Mouse (Mus musculus): ENCODE measurements around the gene Schip1. TPM values are rescaled to one million over a fixed set of nuclear protein-coding genes. Genes with fewer than 3 reads are reported as not detected.

Schip1 gene
- polyA plus RNA-seq, 1 experiment: 0.11 TPM

DNA sequence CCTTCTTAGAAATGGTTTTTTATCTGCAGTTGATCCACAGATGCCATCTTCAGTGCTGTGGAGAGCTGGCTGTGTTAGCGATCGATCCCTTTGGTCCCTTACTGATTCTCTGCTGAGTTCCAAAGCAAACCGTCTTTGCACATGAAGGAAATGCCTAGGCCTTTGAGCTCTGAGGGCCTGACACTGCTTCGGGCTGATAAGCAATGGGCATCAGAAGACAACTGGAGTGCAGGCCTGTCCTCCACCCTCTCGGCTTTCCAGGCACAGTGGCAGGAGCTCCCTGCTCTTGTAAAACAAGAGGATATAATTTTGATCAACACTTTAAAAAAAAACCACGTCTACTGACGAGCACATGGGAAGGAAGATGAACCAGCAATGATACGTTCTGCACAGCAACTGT is 477.1 kb downstream of the Schip1 start:
- Histone ChIP-seq H3K4me1 (ENCODE audit: control insufficient read depth) (peaks cover 10% of the 10 kb centered on the region), H3K27me3 (ENCODE audit: control insufficient read depth) (no peaks in the 10 kb centered on the region), H3K36me3 (ENCODE audit: control insufficient read depth) (no peaks in the 10 kb centered on the region), H3K9me3 (ENCODE audit: control insufficient read depth, low read length) (no peaks in the 10 kb centered on the region), H3K4me3 (replicated peaks) (no peak overlapping the region)
- TF ChIP-seq GATA1 (IDR thresholded peaks at IDR 0.05; ENCODE audit: low read length): no peak
- no peak for TF ChIP-seq TAL1 (IDR thresholded peaks at IDR 0.05; ENCODE audit: low read length)

DNA sequence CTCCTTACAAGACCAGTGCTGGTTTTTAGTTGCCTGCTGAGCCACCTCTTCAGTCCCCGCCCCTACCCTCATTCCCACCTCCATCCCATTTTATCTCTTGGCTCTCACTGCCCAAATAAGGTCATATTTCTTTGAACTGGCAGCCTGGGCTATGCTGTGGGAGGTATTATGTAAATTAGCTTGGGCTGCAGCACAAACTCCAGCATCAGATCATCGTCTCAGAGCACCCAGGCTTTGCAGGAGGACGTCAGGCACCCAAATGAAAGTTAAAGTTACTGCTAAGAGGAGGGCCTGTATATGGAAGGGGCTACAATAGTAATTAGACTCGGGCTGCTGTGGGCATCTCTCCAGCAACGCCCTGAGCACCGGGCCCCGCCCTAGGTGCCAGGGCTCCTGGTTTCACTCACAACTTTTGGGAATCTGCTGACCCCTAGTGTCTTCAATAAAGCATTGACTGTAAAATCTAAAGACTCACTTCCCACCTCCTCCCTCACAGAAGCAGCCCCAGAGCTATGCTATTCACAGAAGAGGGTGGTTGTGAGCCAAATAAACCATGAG is 478.4 kb downstream of the Schip1 start:
- Histone ChIP-seq H3K9me3 (ENCODE audit: control insufficient read depth, low read length) (no peaks in the 10 kb centered on the region), H3K27me3 (ENCODE audit: control insufficient read depth) (no peaks in the 10 kb centered on the region), H3K4me1 (ENCODE audit: control insufficient read depth) (peaks cover 10% of the 10 kb centered on the region), H3K36me3 (ENCODE audit: control insufficient read depth) (no peaks in the 10 kb centered on the region), H3K4me3 (replicated peaks) (peak overlapping the region; percentile 18)
- TF ChIP-seq TAL1 (IDR thresholded peaks at IDR 0.05; ENCODE audit: low read length) (no peak), GATA1 (IDR thresholded peaks at IDR 0.05; ENCODE audit: low read length) (no peak)

DNA sequence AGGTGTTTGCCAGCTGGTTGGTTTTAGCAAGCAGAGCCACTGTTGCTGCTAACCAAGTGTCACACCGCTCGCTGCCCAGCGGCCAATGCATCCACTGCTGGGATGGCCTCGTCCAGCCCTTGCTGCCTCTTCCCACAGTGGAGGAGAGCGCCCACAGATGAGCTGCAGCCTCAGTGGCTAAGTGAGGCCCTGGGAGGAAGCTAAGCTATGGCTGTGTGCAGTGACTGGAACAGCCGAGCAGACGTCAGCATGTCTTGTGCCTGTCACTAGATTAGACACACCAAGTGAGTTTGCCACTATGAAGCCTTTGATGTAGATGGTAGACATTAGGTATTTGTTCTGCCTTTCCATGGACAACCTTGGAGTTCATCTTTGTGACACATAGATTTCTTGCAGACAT is 480.2 kb downstream of the Schip1 start:
- no peaks in the 10 kb centered on the region for H3K9me3 ChIP-seq (ENCODE audit: control insufficient read depth, low read length)

DNA sequence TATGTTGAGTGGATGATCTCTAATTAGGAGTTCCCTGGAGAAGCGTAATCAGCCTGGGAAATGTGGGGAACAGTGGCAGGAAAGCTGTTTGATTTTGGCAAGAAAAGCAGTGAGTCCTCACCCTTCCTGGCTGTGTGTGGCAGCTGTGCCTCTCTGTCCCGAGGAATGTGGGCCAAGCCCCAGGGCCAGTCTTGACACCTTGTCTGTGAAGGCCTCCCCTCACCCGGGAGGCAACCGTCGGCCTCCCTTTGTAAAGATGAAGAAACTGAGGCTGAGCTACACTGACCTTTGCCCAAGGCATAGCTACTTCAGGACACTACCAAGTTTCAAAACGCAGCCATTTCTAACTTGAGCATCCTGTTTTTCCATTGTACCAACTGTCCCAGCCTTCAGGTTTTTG is 481.3 kb downstream of the Schip1 start:
- H3K4me1 ChIP-seq (ENCODE audit: control insufficient read depth): peaks cover 10% of the 10 kb centered on the region
- no peaks in the 10 kb centered on the region for H3K9me3 ChIP-seq (ENCODE audit: control insufficient read depth, low read length)
- TF ChIP-seq GATA1 (IDR thresholded peaks at IDR 0.05; ENCODE audit: low read length) (no peak), TAL1 (IDR thresholded peaks at IDR 0.05; ENCODE audit: low read length) (no peak)
- no peak overlapping the region for H3K4me3 ChIP-seq (replicated peaks)
- no peaks in the 10 kb centered on the region for H3K27me3 ChIP-seq (ENCODE audit: control insufficient read depth)
- no peaks in the 10 kb centered on the region for H3K36me3 ChIP-seq (ENCODE audit: control insufficient read depth)

More for the DNA sequence above, 480.2 kb downstream of the Schip1 start:
- Histone ChIP-seq H3K36me3 (ENCODE audit: control insufficient read depth) (no peaks in the 10 kb centered on the region), H3K4me3 (replicated peaks) (no peak overlapping the region), H3K4me1 (ENCODE audit: control insufficient read depth) (peaks cover 10% of the 10 kb centered on the region), H3K27me3 (ENCODE audit: control insufficient read depth) (no peaks in the 10 kb centered on the region)
- TF ChIP-seq GATA1 (IDR thresholded peaks at IDR 0.05; ENCODE audit: low read length) (no peak), TAL1 (IDR thresholded peaks at IDR 0.05; ENCODE audit: low read length) (no peak)

DNA sequence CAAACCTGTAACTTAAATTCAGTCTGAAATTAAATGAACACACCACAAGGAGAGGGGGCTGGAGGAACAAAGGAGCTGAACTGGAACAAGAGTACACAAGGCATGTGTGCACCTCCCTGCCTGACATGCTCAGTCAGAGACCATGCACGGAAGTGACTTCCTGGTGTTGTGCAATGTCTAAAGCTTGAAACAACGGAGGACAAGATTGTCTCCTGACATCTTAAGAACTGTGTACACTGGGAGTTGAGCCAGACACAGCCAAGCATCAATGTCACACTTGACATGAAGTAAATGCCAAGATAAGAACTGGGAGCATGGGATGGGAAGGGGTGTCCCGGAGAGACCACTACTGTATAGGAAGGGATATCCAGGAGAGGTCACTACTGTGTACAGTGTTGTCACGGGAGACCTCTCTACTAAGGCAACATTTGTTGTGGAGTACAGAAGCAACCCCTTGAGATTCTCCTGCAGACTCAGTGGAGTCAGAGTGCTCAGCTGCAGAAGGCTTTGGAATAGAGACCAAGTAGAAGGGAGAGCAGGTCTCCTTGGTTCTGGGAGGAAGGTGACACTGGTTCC is 490.6 kb downstream of the Schip1 start:
- TF ChIP-seq TAL1 (IDR thresholded peaks at IDR 0.05; ENCODE audit: low read length) (no peak), GATA1 (IDR thresholded peaks at IDR 0.05; ENCODE audit: low read length) (no peak)
- Histone ChIP-seq H3K27me3 (ENCODE audit: control insufficient read depth) (no peaks in the 10 kb centered on the region), H3K4me3 (replicated peaks) (no peak overlapping the region), H3K36me3 (ENCODE audit: control insufficient read depth) (no peaks in the 10 kb centered on the region), H3K4me1 (ENCODE audit: control insufficient read depth) (no peaks in the 10 kb centered on the region), H3K9me3 (ENCODE audit: control insufficient read depth, low read length) (no peaks in the 10 kb centered on the region)

DNA sequence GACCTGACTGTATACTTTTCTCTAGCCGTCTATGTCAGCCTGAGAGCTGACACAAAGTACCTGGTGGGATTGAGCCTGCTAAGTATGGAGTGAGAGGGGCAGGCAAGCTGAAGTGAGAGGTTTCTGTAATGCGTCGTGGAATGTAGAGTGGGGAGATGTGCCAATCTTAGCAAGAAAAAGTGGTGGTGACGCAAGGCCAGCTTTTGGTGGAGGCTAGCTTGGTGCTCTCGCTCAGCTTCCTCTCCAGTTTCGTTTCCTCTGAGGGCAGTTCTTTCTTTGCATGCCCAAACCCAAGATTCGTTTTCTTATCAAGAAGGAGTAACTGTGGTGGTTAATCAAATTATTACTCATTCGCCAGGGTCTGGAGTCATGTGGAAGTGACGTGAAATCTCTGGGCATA is 492.3 kb downstream of the Schip1 start:
- H3K27me3 ChIP-seq (ENCODE audit: control insufficient read depth): no peaks in the 10 kb centered on the region
- no peak for TF ChIP-seq TAL1 (IDR thresholded peaks at IDR 0.05; ENCODE audit: low read length)
- TF ChIP-seq GATA1 (IDR thresholded peaks at IDR 0.05; ENCODE audit: low read length): no peak
- H3K36me3 ChIP-seq (ENCODE audit: control insufficient read depth): no peaks in the 10 kb centered on the region
- H3K4me3 ChIP-seq (replicated peaks): no peak overlapping the region
- no peaks in the 10 kb centered on the region for H3K4me1 ChIP-seq (ENCODE audit: control insufficient read depth)
- no peaks in the 10 kb centered on the region for H3K9me3 ChIP-seq (ENCODE audit: control insufficient read depth, low read length)

DNA sequence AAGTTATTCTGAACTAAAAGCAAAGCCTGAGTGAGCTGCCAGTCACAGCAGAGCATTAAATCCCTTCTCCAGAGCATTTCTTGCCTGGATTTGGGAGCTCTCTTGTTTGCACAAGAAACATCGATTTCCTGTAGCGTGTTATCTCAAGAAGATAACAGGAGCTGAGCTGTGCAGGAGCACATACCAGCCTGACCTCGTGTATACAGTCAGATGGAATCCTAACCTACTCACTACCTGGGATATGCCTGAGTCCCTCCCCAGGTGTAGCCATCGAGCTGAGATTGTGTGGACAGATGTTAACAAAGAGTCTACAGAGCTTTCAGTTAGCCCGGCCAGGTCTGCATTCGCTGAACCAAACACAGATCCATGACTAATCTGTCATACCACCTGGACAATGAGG is 494.1 kb downstream of the Schip1 start:
- Histone ChIP-seq H3K9me3 (ENCODE audit: control insufficient read depth, low read length) (no peaks in the 10 kb centered on the region), H3K27me3 (ENCODE audit: control insufficient read depth) (no peaks in the 10 kb centered on the region), H3K36me3 (ENCODE audit: control insufficient read depth) (no peaks in the 10 kb centered on the region), H3K4me1 (ENCODE audit: control insufficient read depth) (no peaks in the 10 kb centered on the region), H3K4me3 (replicated peaks) (no peak overlapping the region)
- TF ChIP-seq GATA1 (IDR thresholded peaks at IDR 0.05; ENCODE audit: low read length) (no peak), TAL1 (IDR thresholded peaks at IDR 0.05; ENCODE audit: low read length) (no peak)

DNA sequence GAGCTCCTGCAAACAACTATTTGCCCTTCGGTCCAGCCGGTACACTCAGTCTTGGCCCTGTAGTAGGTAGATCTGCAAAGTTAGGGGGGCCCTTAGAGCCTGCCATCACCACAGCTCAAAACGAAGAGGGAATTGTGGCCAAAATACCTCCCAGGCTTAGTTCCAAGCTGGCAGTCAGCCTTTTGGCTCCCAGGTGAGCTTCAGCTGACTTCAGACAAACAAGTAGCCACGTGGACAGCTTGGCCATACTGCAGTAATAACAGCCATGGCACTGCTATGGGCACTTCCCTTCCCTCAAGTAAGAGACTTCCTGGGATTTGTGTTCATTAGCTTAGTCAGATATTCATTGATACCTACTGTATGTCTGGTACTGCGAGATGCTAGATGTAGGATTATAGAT is 495.5 kb downstream of the Schip1 start:
- no peaks in the 10 kb centered on the region for H3K4me1 ChIP-seq (ENCODE audit: control insufficient read depth)
- H3K36me3 ChIP-seq (ENCODE audit: control insufficient read depth): no peaks in the 10 kb centered on the region
- H3K4me3 ChIP-seq (replicated peaks): no peak overlapping the region
- no peaks in the 10 kb centered on the region for H3K9me3 ChIP-seq (ENCODE audit: control insufficient read depth, low read length)
- H3K27me3 ChIP-seq (ENCODE audit: control insufficient read depth): no peaks in the 10 kb centered on the region
- TF ChIP-seq GATA1 (IDR thresholded peaks at IDR 0.05; ENCODE audit: low read length): no peak
- no peak for TF ChIP-seq TAL1 (IDR thresholded peaks at IDR 0.05; ENCODE audit: low read length)

DNA sequence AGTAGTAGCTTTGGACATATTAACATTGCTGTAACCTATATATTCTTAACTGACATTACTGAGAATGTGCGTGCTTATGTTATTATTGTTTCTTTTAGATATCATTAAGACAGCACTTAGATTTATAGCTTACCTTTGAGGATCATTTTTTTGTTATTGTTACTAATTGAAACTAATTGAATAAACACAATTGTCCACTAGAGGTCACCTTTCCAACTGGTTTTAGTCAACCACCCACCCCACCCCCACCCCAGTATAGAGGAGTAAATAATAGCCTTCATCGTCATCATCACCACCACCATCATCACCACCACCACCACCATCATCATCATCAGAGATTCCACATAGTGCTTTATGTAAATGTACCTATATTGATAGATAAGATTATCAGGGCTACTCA is 498.2 kb downstream of the Schip1 start:
- no peaks in the 10 kb centered on the region for H3K27me3 ChIP-seq (ENCODE audit: control insufficient read depth)
- H3K4me3 ChIP-seq (replicated peaks): no peak overlapping the region
- TF ChIP-seq TAL1 (IDR thresholded peaks at IDR 0.05; ENCODE audit: low read length) (no peak), GATA1 (IDR thresholded peaks at IDR 0.05; ENCODE audit: low read length) (no peak)
- H3K4me1 ChIP-seq (ENCODE audit: control insufficient read depth): no peaks in the 10 kb centered on the region
- H3K9me3 ChIP-seq (ENCODE audit: control insufficient read depth, low read length): no peaks in the 10 kb centered on the region
- no peaks in the 10 kb centered on the region for H3K36me3 ChIP-seq (ENCODE audit: control insufficient read depth)

DNA sequence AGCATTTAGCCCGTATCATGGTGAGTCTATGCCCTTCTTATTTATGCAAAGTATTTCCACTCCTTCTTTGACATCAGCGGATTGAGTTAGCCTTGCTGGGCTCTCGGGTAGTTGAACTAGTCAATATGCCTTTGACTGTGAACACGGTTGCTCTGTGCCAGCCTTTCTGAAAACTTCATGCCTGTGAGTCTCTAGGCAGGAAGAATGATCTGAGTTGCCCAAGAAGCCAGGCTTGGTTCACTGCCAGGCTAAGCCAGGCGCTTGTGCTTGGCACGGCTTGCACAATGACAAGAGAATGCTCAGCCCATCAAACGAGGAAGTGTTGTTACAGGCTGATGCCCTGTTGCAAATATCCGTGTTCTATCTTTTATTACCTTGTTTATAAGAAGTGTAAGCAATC is 499.3 kb downstream of the Schip1 start:
- no peak overlapping the region for H3K4me3 ChIP-seq (replicated peaks)
- no peaks in the 10 kb centered on the region for H3K36me3 ChIP-seq (ENCODE audit: control insufficient read depth)
- TF ChIP-seq GATA1 (IDR thresholded peaks at IDR 0.05; ENCODE audit: low read length) (no peak), TAL1 (IDR thresholded peaks at IDR 0.05; ENCODE audit: low read length) (no peak)
- no peaks in the 10 kb centered on the region for H3K27me3 ChIP-seq (ENCODE audit: control insufficient read depth)
- H3K9me3 ChIP-seq (ENCODE audit: control insufficient read depth, low read length): no peaks in the 10 kb centered on the region
- H3K4me1 ChIP-seq (ENCODE audit: control insufficient read depth): no peaks in the 10 kb centered on the region
